Mouse (Mus musculus) liver, embryonic 16.5 days (tissue): Measurements from ENCODE around the gene Oxsm. TPM values are rescaled to one million over a fixed set of nuclear protein-coding genes. Genes with fewer than 3 reads are reported as not detected.

Experiments
- ATAC-seq: fragments of 200-750 bp; cut with Nextera tagmentation; 2 replicates; pipeline ENCODE4 v1.8.0; 2017; ENCODE audit warnings: low read depth, mild to moderate bottlenecking, moderate number of reproducible peaks, moderate library complexity
- H3K27ac ChIP-seq: fragments of 300-500 bp; sonication (generic); 2 replicates; pipeline ENCODE4 v1.5.1; 2014; ENCODE audit warnings: mild to moderate bottlenecking, low read length
- H3K27me3 ChIP-seq: fragments of 300-500 bp; sonication (generic); 2 replicates; pipeline ENCODE4 v1.6.1; 2014; ENCODE audit warnings: low read depth, low read length, mixed read lengths; ENCODE audit not compliant: control insufficient read depth, insufficient read depth
- H3K36me3 ChIP-seq: fragments of 300-500 bp; sonication (generic); 2 replicates; pipeline ENCODE4 v1.6.1; 2014; ENCODE audit warnings: mild to moderate bottlenecking; ENCODE audit not compliant: control insufficient read depth, insufficient read depth
- H3K4me1 ChIP-seq: fragments of 300-500 bp; sonication (generic); 2 replicates; pipeline ENCODE4 v1.6.1; 2014; ENCODE audit warnings: low read depth, low read length, mixed read lengths; ENCODE audit not compliant: control insufficient read depth
- H3K4me2 ChIP-seq: fragments of 300-500 bp; sonication (generic); 2 replicates; pipeline ENCODE4 v1.6.1; 2014; ENCODE audit warnings: low read depth, low read length, mixed read lengths
- H3K4me3 ChIP-seq: fragments of 300-500 bp; sonication (generic); 2 replicates; pipeline ENCODE4 v1.5.1; 2014; ENCODE audit warnings: low read depth, mild to moderate bottlenecking, low read length
- H3K9ac ChIP-seq: fragments of 300-500 bp; sonication (generic); 2 replicates; pipeline ENCODE4 v1.6.1; 2014; ENCODE audit warnings: low read depth, low read length
- H3K9me3 ChIP-seq: fragments of 300-500 bp; sonication (generic); replicated peaks from 2 replicates; pipeline ENCODE4 v1.6.1; 2016; ENCODE audit warnings: low read length; ENCODE audit not compliant: control insufficient read depth
- WGBS: fragments of 180-500 bp; shearing (Covaris S2); extraction: QIAGEN DNeasy Blood & Tissue Kit; methylation state at CpG from one replicate; pipeline ENCODE4 v1.1.7; 2014; ENCODE audit not compliant: insufficient replicate concordance; 5-methylcytosine and 5-hydroxymethylcytosine counted together
- polyA plus RNA-seq: library from polyadenylated mRNA; unstranded; fragments of >200 nt; fragmentation: Nextera tagmentation; extraction: Ambion mirVana; gene quantifications from 2 replicates; pipeline ENCODE4 v1.2.1, GENCODE M21; 2015

The Oxsm gene
- 2.6 and 2.8 TPM in 2 replicates for polyA plus RNA-seq

GRCm38 (mm10) chr14:16249171-16249874 is at the start of gene Oxsm, which contains the start of gene Ngly1:
TSS of gene Oxsm (minus strand) at chr14:16249808.
TSS of gene Ngly1 (plus strand) at chr14:16249280.
- Histone ChIP-seq H3K4me1 (peaks cover 39% of the 10 kb centered on the region), H3K4me2 (peak within 1 kb of the TSS; percentile 78)
- under 1% methylated on average over 62 of the region's 65 CpGs for WGBS

GRCm38 (mm10) chr14:16296816-16297468 is 47.3 kb upstream of the Oxsm start:
- WGBS, result 67% methylated on average over 2 of the region's 2 CpGs

More at GRCm38 (mm10) chr14:16249171-16249874, at the start of gene Oxsm, which contains the start of gene Ngly1:
- H3K9me3 ChIP-seq, result no peaks in the 10 kb centered on the region
- H3K4me3 ChIP-seq, result peak within 1 kb of the TSS; percentile 81
- no peaks in the 10 kb centered on the region for H3K36me3 ChIP-seq
- peak within 1 kb of the TSS; percentile 94 for H3K27ac ChIP-seq
- peak within 1 kb of the TSS; percentile 92 for H3K9ac ChIP-seq
- peak; percentile 97 for ATAC-seq
- H3K27me3 ChIP-seq, result no peaks in the 10 kb centered on the region

GRCm38 (mm10) chr14:16293921-16294320 is 44.3 kb upstream of the Oxsm start:
- no peaks in the 10 kb centered on the region for H3K4me1 ChIP-seq
- H3K9me3 ChIP-seq, result no peaks in the 10 kb centered on the region
- no peak overlapping the region for H3K4me3 ChIP-seq
- no peak overlapping the region for H3K9ac ChIP-seq
- peaks cover 10% of the 10 kb centered on the region for H3K36me3 ChIP-seq
- H3K4me2 ChIP-seq, result no peak overlapping the region
- no peak overlapping the region for H3K27ac ChIP-seq
- ATAC-seq, result no peak
- no peaks in the 10 kb centered on the region for H3K27me3 ChIP-seq
- whole genome bisulfite sequencing, result 84% methylated on average over 1 of the region's 1 CpGs

More at GRCm38 (mm10) chr14:16296816-16297468, 47.3 kb upstream of the Oxsm start:
- no peak overlapping the region for H3K4me3 ChIP-seq
- no peaks in the 10 kb centered on the region for H3K27me3 ChIP-seq
- H3K9me3 ChIP-seq, result no peaks in the 10 kb centered on the region
- no peak overlapping the region for H3K9ac ChIP-seq
- no peak overlapping the region for H3K27ac ChIP-seq
- no peak overlapping the region for H3K4me2 ChIP-seq
- no peaks in the 10 kb centered on the region for H3K4me1 ChIP-seq
- ATAC-seq, result no peak
- peaks cover 10% of the 10 kb centered on the region for H3K36me3 ChIP-seq

- no peak for ATAC-seq
- H3K4me2 ChIP-seq, result no peak overlapping the region
- no peak overlapping the region for H3K27ac ChIP-seq
- no peaks in the 10 kb centered on the region for H3K27me3 ChIP-seq
- H3K9me3 ChIP-seq, result no peaks in the 10 kb centered on the region
- H3K4me3 ChIP-seq, result no peak overlapping the region
- no peak overlapping the region for H3K9ac ChIP-seq
- no peaks in the 10 kb centered on the region for H3K4me1 ChIP-seq
- H3K36me3 ChIP-seq, result peaks cover 10% of the 10 kb centered on the region
Observed at GRCm38 (mm10) chr14:16293015-16293414, 43.4 kb upstream of the Oxsm start.

GRCm38 (mm10) chr14:16292371-16292770 is 42.8 kb upstream of the Oxsm start:
- no peak overlapping the region for H3K27ac ChIP-seq
- H3K36me3 ChIP-seq, result peaks cover 10% of the 10 kb centered on the region
- no peaks in the 10 kb centered on the region for H3K27me3 ChIP-seq
- no peak overlapping the region for H3K4me3 ChIP-seq
- H3K9me3 ChIP-seq, result no peaks in the 10 kb centered on the region
- H3K9ac ChIP-seq, result no peak overlapping the region
- WGBS, result 44% methylated on average over 1 of the region's 1 CpGs
- H3K4me2 ChIP-seq, result no peak overlapping the region
- H3K4me1 ChIP-seq, result no peaks in the 10 kb centered on the region
- ATAC-seq, result no peak

- Histone ChIP-seq H3K36me3 (peaks cover 3% of the 10 kb centered on the region; the same call in 1 of the 2 replicates), H3K4me1 (no peaks in the 10 kb centered on the region), H3K27me3 (no peaks in the 10 kb centered on the region), H3K9ac (no peak overlapping the region), H3K4me2 (no peak overlapping the region), H3K4me3 (no peak overlapping the region), H3K27ac (no peak overlapping the region), H3K9me3 (no peaks in the 10 kb centered on the region)
- no peak for ATAC-seq
- 82% methylated on average over 4 of the region's 4 CpGs for WGBS
Observed at GRCm38 (mm10) chr14:16283966-16284365, 34.4 kb upstream of the Oxsm start.

GRCm38 (mm10) chr14:16279196-16279595 is 29.6 kb upstream of the Oxsm start:
- no peak for ATAC-seq
- no peaks in the 10 kb centered on the region for H3K9me3 ChIP-seq
- no peak overlapping the region for H3K4me3 ChIP-seq
- 76% methylated on average over 4 of the region's 4 CpGs for WGBS
- no peak overlapping the region for H3K4me2 ChIP-seq
- no peaks in the 10 kb centered on the region for H3K4me1 ChIP-seq
- H3K9ac ChIP-seq, result no peak overlapping the region
- H3K27me3 ChIP-seq, result no peaks in the 10 kb centered on the region
- H3K27ac ChIP-seq, result no peak overlapping the region
- peaks cover 3% of the 10 kb centered on the region; the same call in 1 of the 2 replicates for H3K36me3 ChIP-seq

- no peaks in the 10 kb centered on the region for H3K27me3 ChIP-seq
- H3K27ac ChIP-seq, result no peak overlapping the region
- no peak overlapping the region for H3K9ac ChIP-seq
- 83% methylated on average over 3 of the region's 3 CpGs for WGBS
- H3K9me3 ChIP-seq, result no peaks in the 10 kb centered on the region
- no peak overlapping the region for H3K4me2 ChIP-seq
- H3K36me3 ChIP-seq, result peaks cover 3% of the 10 kb centered on the region
- no peak for ATAC-seq
- no peak overlapping the region for H3K4me3 ChIP-seq
- H3K4me1 ChIP-seq, result no peaks in the 10 kb centered on the region
Observed at GRCm38 (mm10) chr14:16273677-16274076, 24.1 kb upstream of the Oxsm start.

GRCm38 (mm10) chr14:16269776-16270175 is 20.2 kb upstream of the Oxsm start:
- 76% methylated on average over 2 of the region's 2 CpGs for WGBS
- no peak overlapping the region for H3K4me3 ChIP-seq

More at GRCm38 (mm10) chr14:16269776-16270175, 20.2 kb upstream of the Oxsm start:
- Histone ChIP-seq H3K4me2 (no peak overlapping the region), H3K9ac (no peak overlapping the region), H3K27ac (no peak overlapping the region), H3K27me3 (no peaks in the 10 kb centered on the region), H3K4me1 (no peaks in the 10 kb centered on the region), H3K36me3 (peaks cover 3% of the 10 kb centered on the region), H3K9me3 (no peaks in the 10 kb centered on the region)
- no peak for ATAC-seq
